Mouse (Mus musculus) heart, embryonic 12.5 days (tissue): Measurements from ENCODE around the gene Asb5. TPM values are rescaled to one million over a fixed set of nuclear protein-coding genes. Genes with fewer than 3 reads are reported as not detected.
"Not testable (repeated sequence)": the region's sequence is repeated elsewhere in the genome, so short reads cannot be mapped to it uniquely, and the experiment has no call there.

Experiments used
- ATAC-seq: fragments of 200-750 bp; cut with Nextera tagmentation; 2 replicates; pipeline ENCODE4 v1.8.0; 2017; ENCODE audit warnings: moderate TSS enrichment, moderate library complexity; ENCODE audit not compliant: insufficient number of reproducible peaks, low FRiP score
- H3K27ac ChIP-seq: fragments of 300-500 bp; sonication (generic); 2 replicates; pipeline ENCODE4 v1.5.1; 2016; ENCODE audit warnings: mild to moderate bottlenecking, moderate library complexity; ENCODE audit not compliant: poor library complexity, severe bottlenecking
- H3K27me3 ChIP-seq: fragments of 300-500 bp; sonication (generic); replicated peaks from 2 replicates; pipeline ENCODE4 v1.6.1; 2016; ENCODE audit warnings: mild to moderate bottlenecking, moderate library complexity
- H3K36me3 ChIP-seq: fragments of 300-500 bp; sonication (generic); 2 replicates; pipeline ENCODE4 v1.6.1; 2016; ENCODE audit warnings: mild to moderate bottlenecking, moderate library complexity
- H3K4me1 ChIP-seq: fragments of 300-500 bp; sonication (generic); replicated peaks from 2 replicates; pipeline ENCODE4 v1.6.1; 2016; ENCODE audit warnings: mild to moderate bottlenecking
- H3K4me2 ChIP-seq: fragments of 300-500 bp; sonication (generic); 2 replicates; pipeline ENCODE4 v1.6.1; 2016; ENCODE audit warnings: mild to moderate bottlenecking, moderate library complexity
- H3K4me3 ChIP-seq: fragments of 300-500 bp; sonication (generic); 2 replicates; pipeline ENCODE4 v1.5.1; 2016; ENCODE audit warnings: mild to moderate bottlenecking
- H3K9ac ChIP-seq: fragments of 300-500 bp; sonication (generic); 2 replicates; pipeline ENCODE4 v1.6.1; 2016; ENCODE audit warnings: mild to moderate bottlenecking, moderate library complexity
- H3K9me3 ChIP-seq: fragments of 300-500 bp; sonication (generic); replicated peaks from 2 replicates; pipeline ENCODE4 v1.6.1; 2016; ENCODE audit warnings: mild to moderate bottlenecking, moderate library complexity
- WGBS: fragments of 180-500 bp; shearing (Covaris S2); methylation state at CpG from one replicate; pipeline ENCODE4 v1.1.7; 2016; 5-methylcytosine and 5-hydroxymethylcytosine counted together
- polyA plus RNA-seq: library from polyadenylated mRNA; unstranded; fragments of >200 nt; fragmentation: Nextera tagmentation; extraction: Ambion mirVana; gene quantifications from 2 replicates; pipeline ENCODE4 v1.2.1, GENCODE M21; 2016

The Asb5 gene
- polyA plus RNA-seq, 1 experiment from 2014 or later: 4.3 TPM

DNA sequence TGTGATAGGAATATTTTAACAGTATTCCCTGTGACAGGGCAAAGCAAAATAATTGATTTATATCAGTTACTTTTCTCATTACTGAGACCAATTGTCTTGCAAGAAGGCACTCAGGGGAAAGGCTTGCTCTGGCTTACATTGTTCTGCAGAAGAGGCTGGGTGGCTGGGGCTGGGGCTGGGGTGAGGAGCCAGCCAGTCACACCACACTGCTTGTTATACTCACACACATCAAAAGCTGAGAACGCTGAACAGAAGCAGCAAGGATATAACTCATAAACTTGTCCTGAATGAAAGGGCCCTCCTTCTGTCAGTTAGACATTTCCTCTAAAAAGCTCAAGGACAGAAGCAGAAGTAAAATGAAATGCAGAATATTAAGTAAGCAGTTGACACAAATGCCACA, 53.5 kb downstream of the Asb5 start:
- no peaks in the 10 kb centered on the region for H3K36me3 ChIP-seq
- H3K4me1 ChIP-seq: peaks cover 5% of the 10 kb centered on the region; the same call in 1 of the 2 replicates
- H3K27ac ChIP-seq: no peak overlapping the region
- no peaks in the 10 kb centered on the region for H3K27me3 ChIP-seq
- H3K4me3 ChIP-seq: no peak overlapping the region
- WGBS: 50% methylated on average over 1 of the region's 1 CpGs
- H3K9me3 ChIP-seq: no peaks in the 10 kb centered on the region
- no peak for ATAC-seq
- H3K4me2 ChIP-seq: no peak overlapping the region
- H3K9ac ChIP-seq: no peak overlapping the region

GRCm38 (mm10) chr8:54594634-54595033, 65.3 kb downstream of the Asb5 start:
- Histone ChIP-seq H3K27me3 (no peaks in the 10 kb centered on the region), H3K9me3 (no peaks in the 10 kb centered on the region), H3K9ac (no peak overlapping the region), H3K4me3 (no peak overlapping the region), H3K4me2 (no peak overlapping the region), H3K27ac (no peak overlapping the region), H3K4me1 (no peaks in the 10 kb centered on the region), H3K36me3 (no peaks in the 10 kb centered on the region)
- no peak for ATAC-seq
- 87% methylated on average over 5 of the region's 5 CpGs for WGBS

DNA sequence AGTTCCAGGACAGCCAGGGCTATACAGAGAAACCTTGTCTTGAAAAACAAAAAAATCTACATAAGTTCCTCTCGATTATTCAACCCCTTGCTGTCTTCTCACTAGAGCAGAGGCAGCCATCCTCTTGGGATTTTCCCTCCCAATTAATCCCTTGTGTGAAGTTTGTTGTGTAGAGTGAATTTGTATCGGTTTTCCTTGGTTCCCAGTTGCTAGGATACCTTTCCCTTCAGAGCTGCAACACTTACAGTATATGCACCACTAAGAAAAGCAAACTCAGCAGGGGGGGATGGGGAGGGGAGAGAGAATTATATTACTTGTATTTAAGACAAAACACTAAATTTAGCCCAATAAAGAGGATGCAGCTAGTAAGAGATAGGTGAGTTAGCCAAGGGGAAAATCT, 66.7 kb downstream of the Asb5 start:
- Histone ChIP-seq H3K4me1 (peaks cover 6% of the 10 kb centered on the region), H3K27ac (no peak overlapping the region), H3K36me3 (no peaks in the 10 kb centered on the region), H3K4me2 (no peak overlapping the region), H3K4me3 (no peak overlapping the region), H3K9me3 (no peaks in the 10 kb centered on the region), H3K9ac (no peak overlapping the region), H3K27me3 (no peaks in the 10 kb centered on the region)
- ATAC-seq: no peak
- WGBS: 60% methylated on average over 2 of the region's 2 CpGs

- H3K4me2 ChIP-seq: no peak overlapping the region
- H3K9ac ChIP-seq: no peak overlapping the region
- no peaks in the 10 kb centered on the region for H3K36me3 ChIP-seq
- H3K27ac ChIP-seq: no peak overlapping the region
- WGBS: 90% methylated on average over 2 of the region's 2 CpGs
- no peaks in the 10 kb centered on the region for H3K27me3 ChIP-seq
- no peak overlapping the region for H3K4me3 ChIP-seq
- peaks cover 6% of the 10 kb centered on the region for H3K4me1 ChIP-seq
- ATAC-seq: no peak
- H3K9me3 ChIP-seq: no peaks in the 10 kb centered on the region
These were observed 67.6 kb downstream of the Asb5 start for GRCm38 (mm10) chr8:54596940-54597339.

GRCm38 (mm10) chr8:54597386-54597785, 68.0 kb downstream of the Asb5 start:
- Histone ChIP-seq H3K9me3 (no peaks in the 10 kb centered on the region), H3K4me2 (no peak overlapping the region), H3K4me3 (no peak overlapping the region), H3K27ac (no peak overlapping the region), H3K36me3 (no peaks in the 10 kb centered on the region), H3K27me3 (no peaks in the 10 kb centered on the region), H3K4me1 (peaks cover 6% of the 10 kb centered on the region), H3K9ac (no peak overlapping the region)
- ATAC-seq: no peak
- 90% methylated on average over 2 of the region's 2 CpGs for WGBS

DNA sequence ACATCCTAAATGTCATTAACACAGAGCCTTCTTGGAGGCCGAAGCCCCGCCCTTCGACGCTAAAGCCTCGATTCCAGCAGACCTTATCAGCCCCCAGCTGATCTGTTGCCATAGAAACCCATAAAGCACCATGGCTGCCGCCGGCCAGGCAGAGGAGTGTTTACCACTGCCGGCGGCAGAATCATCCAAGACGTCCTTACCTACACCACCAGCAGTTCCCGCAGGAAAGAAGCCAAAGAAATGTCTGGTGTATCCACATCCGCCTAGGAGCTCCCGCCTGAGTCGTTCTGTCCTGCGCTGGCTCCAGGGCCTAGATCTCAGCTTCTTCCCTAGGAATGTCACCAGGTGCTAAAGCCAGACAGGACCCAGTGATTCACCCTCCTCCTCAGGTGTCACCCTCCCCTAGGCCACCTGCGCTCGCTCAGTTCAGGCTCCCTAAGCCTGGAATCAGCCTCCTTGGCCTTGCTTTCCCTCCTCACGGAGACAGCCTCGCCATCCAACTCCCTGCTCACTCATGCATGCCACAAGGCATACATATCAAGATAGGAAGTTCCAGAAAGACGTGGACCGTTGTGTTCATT, 71.4 kb downstream of the Asb5 start, which contains the start of gene Spata4:
Gene Spata4, plus strand, starts transcription at position 111 of the 581 bp plus-strand sequence.
- ATAC-seq: peak; percentile 84

DNA sequence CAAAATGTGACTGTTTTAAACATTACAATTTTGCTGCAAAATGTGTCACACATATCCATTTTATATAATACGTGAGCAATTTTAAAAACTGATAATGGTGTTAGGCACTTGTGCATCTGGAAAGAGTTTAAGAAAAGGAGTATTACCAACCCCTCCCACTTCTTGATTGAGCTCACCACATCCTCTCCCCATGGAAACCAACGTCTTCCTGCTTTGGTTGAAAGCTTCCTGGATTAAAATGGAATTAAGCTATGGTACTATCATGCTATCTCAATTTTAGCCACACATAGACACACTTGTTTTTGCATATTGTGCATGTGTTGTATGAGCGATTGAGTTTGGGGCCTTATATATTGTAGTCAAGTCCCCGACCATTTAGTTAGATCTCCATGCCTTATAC, 74.1 kb downstream of the Asb5 start:
- Histone ChIP-seq H3K9me3 (no peaks in the 10 kb centered on the region), H3K4me1 (peaks cover 6% of the 10 kb centered on the region), H3K27ac (no peak overlapping the region), H3K9ac (no peak overlapping the region), H3K4me2 (no peak overlapping the region), H3K4me3 (no peak overlapping the region), H3K36me3 (no peaks in the 10 kb centered on the region), H3K27me3 (no peaks in the 10 kb centered on the region)
- WGBS: 74% methylated on average over 4 of the region's 4 CpGs
- ATAC-seq: no peak

More for the DNA sequence above, 71.4 kb downstream of the Asb5 start, which contains the start of gene Spata4:
- Histone ChIP-seq H3K4me3 (peak within 1 kb of the TSS; percentile 44), H3K27ac (peak within 1 kb of the TSS; percentile 25; the same call in 1 of the 2 replicates), H3K4me2 (peak within 1 kb of the TSS; percentile 78), H3K9ac (peak within 1 kb of the TSS; percentile 68), H3K36me3 (no peaks in the 10 kb centered on the region), H3K4me1 (peaks cover 6% of the 10 kb centered on the region), H3K9me3 (no peaks in the 10 kb centered on the region), H3K27me3 (no peaks in the 10 kb centered on the region)
- 5% methylated on average over 21 of the region's 21 CpGs for WGBS

- WGBS: 44% methylated on average over 2 of the region's 2 CpGs
- H3K4me1 ChIP-seq: 0 out of 2 replicates have a peak, but pooled peaks cover 4% of the 10 kb centered on the region
- H3K36me3 ChIP-seq: no peaks in the 10 kb centered on the region
- no peaks in the 10 kb centered on the region for H3K27me3 ChIP-seq
- H3K27ac ChIP-seq: 0 out of 2 replicates have a peak overlapping the region, but pooled peaks have one; percentile 21
- ATAC-seq: peak; percentile 67; the same call in 1 of the 2 replicates
- H3K4me2 ChIP-seq: no peak overlapping the region
- no peaks in the 10 kb centered on the region for H3K9me3 ChIP-seq
- no peak overlapping the region for H3K4me3 ChIP-seq
- no peak overlapping the region for H3K9ac ChIP-seq
These were observed 80.0 kb downstream of the Asb5 start for GRCm38 (mm10) chr8:54609336-54609735.

DNA sequence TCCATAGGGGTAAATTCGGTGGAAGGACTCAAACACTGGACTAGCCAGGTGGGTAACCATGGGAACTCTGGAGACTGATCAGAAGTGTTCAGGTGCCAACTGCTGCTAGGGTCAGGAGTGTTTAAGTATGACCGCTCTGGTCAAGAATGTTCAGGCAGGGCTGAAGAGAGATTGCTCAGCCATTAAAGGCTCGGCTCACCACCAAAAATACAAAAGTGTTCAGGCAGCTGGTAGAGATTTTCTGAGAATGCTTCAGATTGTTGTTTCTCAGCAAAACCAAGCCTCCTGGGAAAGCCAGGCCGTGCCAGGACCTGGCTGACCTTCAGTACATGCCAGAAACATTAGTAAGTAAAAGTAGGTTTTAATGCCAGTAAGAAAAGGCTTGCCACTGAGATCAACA, 80.9 kb downstream of the Asb5 start:
- 64% methylated on average over 4 of the region's 4 CpGs for WGBS
- H3K27ac ChIP-seq: no peak overlapping the region; the same call in 1 of the 2 replicates

DNA sequence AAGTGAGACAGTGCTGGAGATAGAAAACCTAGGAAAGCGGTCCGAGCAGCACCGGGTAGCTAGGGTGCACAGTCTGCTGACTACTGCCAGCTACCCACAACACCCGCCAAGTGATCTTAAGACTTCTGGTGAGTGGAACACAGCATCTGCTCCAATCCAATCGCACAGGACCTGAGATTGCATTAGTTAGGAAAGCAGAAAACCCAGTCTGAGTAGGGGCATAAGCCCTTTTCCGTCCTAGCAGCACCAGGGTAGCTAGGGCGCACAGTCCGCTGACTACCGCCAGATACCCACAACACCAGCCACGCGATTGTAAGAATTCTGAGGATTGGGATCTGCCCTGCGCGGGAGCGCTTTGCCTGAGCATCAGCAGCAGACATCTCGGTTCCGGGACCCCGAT, 87.3 kb downstream of the Asb5 start:
- H3K4me1 ChIP-seq, H3K36me3 ChIP-seq, H3K9me3 ChIP-seq, ATAC-seq, H3K4me3 ChIP-seq, H3K27me3 ChIP-seq, H3K27ac ChIP-seq, H3K9ac ChIP-seq: not testable (repeated sequence)
- 73% methylated on average over 17 of the region's 17 CpGs for WGBS
- 0 out of 2 replicates have a peak overlapping the region, but pooled peaks have one; percentile 19 for H3K4me2 ChIP-seq

More for the DNA sequence above, 80.9 kb downstream of the Asb5 start:
- Histone ChIP-seq H3K4me1 (0 out of 2 replicates have a peak, but pooled peaks cover 4% of the 10 kb centered on the region), H3K4me2 (no peak overlapping the region), H3K27me3 (no peaks in the 10 kb centered on the region), H3K36me3 (no peaks in the 10 kb centered on the region), H3K4me3 (no peak overlapping the region), H3K9me3 (no peaks in the 10 kb centered on the region), H3K9ac (no peak overlapping the region)
- no peak for ATAC-seq
